Mouse (Mus musculus) G1E (cell line): ENCODE measurements around the gene St8sia2. TPM values are rescaled to one million over a fixed set of nuclear protein-coding genes. Genes with fewer than 3 reads are reported as not detected.

Source experiments
- ATAC-seq: 2 replicates; pipeline ENCODE4 v1.8.0; 2016; ENCODE audit warnings: mild to moderate bottlenecking; ENCODE audit not compliant: insufficient number of reproducible peaks, poor library complexity, low FRiP score, severe bottlenecking; ENCODE audit errors: extremely low read depth
- DNase-seq: peaks from one replicate; pipeline ENCODE4 v3.0.0; 2012; ENCODE audit warnings: low spot score
- H3K27me3 ChIP-seq: 2 replicates; pipeline ENCODE4 v1.6.1; 2012; ENCODE audit warnings: mild to moderate bottlenecking, low read length, inconsistent platforms; ENCODE audit not compliant: insufficient read depth
- H3K36me3 ChIP-seq: replicated peaks from 2 replicates; pipeline ENCODE3; 2012; ENCODE audit warnings: mild to moderate bottlenecking, inconsistent platforms
- H3K4me1 ChIP-seq: 2 replicates; pipeline ENCODE4 v1.6.1; 2012; ENCODE audit warnings: low read depth, low read length, inconsistent platforms, mixed read lengths; ENCODE audit not compliant: insufficient read depth
- H3K4me3 ChIP-seq: 2 replicates; pipeline ENCODE4 v1.5.1; 2012; ENCODE audit warnings: low read depth, mild to moderate bottlenecking, inconsistent platforms, low read length, moderate library complexity, mixed read lengths
- H3K9me3 ChIP-seq: replicated peaks from 2 replicates; pipeline ENCODE4 v1.6.1; 2012; ENCODE audit warnings: inconsistent platforms
- CTCF ChIP-seq: IDR thresholded peaks from 2 replicates; pipeline ENCODE4 v1.5.1; 2012; ENCODE audit warnings: low read depth, low read length, inconsistent platforms, mixed read lengths
- GATA1 ChIP-seq: IDR thresholded peaks from 2 replicates; pipeline ENCODE4 v1.6.1; 2012; ENCODE audit warnings: borderline replicate concordance, low read length, inconsistent platforms, mixed read lengths
- GATA2 ChIP-seq: IDR thresholded peaks from 2 replicates; pipeline ENCODE4 v1.6.1; 2012; ENCODE audit warnings: low read depth, low read length, inconsistent platforms, borderline replicate concordance
- POLR2AphosphoS5 ChIP-seq: IDR thresholded peaks from 2 replicates; pipeline ENCODE4 v1.6.1; 2012; ENCODE audit warnings: low read depth, low read length, inconsistent platforms; ENCODE audit not compliant: insufficient replicate concordance
- TAL1 ChIP-seq: conservative IDR thresholded peaks from 2 replicates; pipeline ENCODE4 v1.6.1; 2012; ENCODE audit warnings: low read depth, low read length, inconsistent platforms, mixed read lengths
- polyA plus RNA-seq: library from polyadenylated mRNA; stranded (reverse); fragments of >175 nt; gene quantifications from 2 replicates; pipeline ENCODE4 v1.2.3, GENCODE M21; 2012
- total RNA-seq, 2 experiments: library from RNA; stranded (forward) in 1 of 2; stranded (reverse) in 1 of 2; fragments of 200-1000 nt in 1 of 2; fragments of >200 nt in 1 of 2; fragmentation: Nextera tagmentation in 1 of 2; gene quantifications; 2 replicates each; pipeline ENCODE4 v1.2.3; 2014 to 2017

Gene St8sia2
- total and polyA plus RNA-seq, 3 experiments, result 0.16 TPM; not detected in 2

- H3K27me3 ChIP-seq, result no peaks in the 10 kb centered on the region
- no peak for ATAC-seq
- H3K4me1 ChIP-seq, result no peaks in the 10 kb centered on the region
- no peak overlapping the region for H3K4me3 ChIP-seq
- TF ChIP-seq GATA1, result no peak
- no peak for TF ChIP-seq TAL1
- no peak for TF ChIP-seq CTCF
- TF ChIP-seq GATA2, result no peak
- TF ChIP-seq POLR2AphosphoS5, result no peak
- H3K36me3 ChIP-seq, result no peaks in the 10 kb centered on the region
- DNase-seq, result no peak
- H3K9me3 ChIP-seq, result peaks cover 48% of the 10 kb centered on the region
Measured at GRCm38 (mm10) chr7:73953131-73953530, 60.4 kb downstream of the St8sia2 start.

- ATAC-seq, result no peak
- no peak for DNase-seq
- H3K4me1 ChIP-seq, result no peaks in the 10 kb centered on the region
- H3K4me3 ChIP-seq, result no peak overlapping the region
- peaks cover 45% of the 10 kb centered on the region for H3K9me3 ChIP-seq
- no peaks in the 10 kb centered on the region for H3K36me3 ChIP-seq
- TF ChIP-seq CTCF (no peak), GATA1 (no peak)
- no peaks in the 10 kb centered on the region for H3K27me3 ChIP-seq
Measured at GRCm38 (mm10) chr7:73941640-73942039, 71.8 kb downstream of the St8sia2 start.

- Histone ChIP-seq H3K4me3 (no peak overlapping the region), H3K4me1 (no peaks in the 10 kb centered on the region), H3K36me3 (no peaks in the 10 kb centered on the region), H3K27me3 (no peaks in the 10 kb centered on the region), H3K9me3 (peaks cover 45% of the 10 kb centered on the region)
- ATAC-seq (no peak), DNase-seq (no peak)
- TF ChIP-seq GATA2 (no peak), GATA1 (no peak), TAL1 (no peak), CTCF (no peak), POLR2AphosphoS5 (no peak)
Measured at GRCm38 (mm10) chr7:73939236-73939635, 74.3 kb downstream of the St8sia2 start.

GRCm38 (mm10) chr7:73938046-73938810 lies 75.3 kb downstream of the St8sia2 start:
- Histone ChIP-seq H3K4me1 (no peaks in the 10 kb centered on the region), H3K4me3 (no peak overlapping the region), H3K9me3 (peaks cover 44% of the 10 kb centered on the region), H3K27me3 (no peaks in the 10 kb centered on the region), H3K36me3 (no peaks in the 10 kb centered on the region)
- DNase-seq, result no peak
- TF ChIP-seq GATA1, result no peak
- TF ChIP-seq GATA2, result no peak
- no peak for TF ChIP-seq POLR2AphosphoS5
- TF ChIP-seq TAL1, result no peak
- no peak for TF ChIP-seq CTCF
- no peak for ATAC-seq

GRCm38 (mm10) chr7:73936119-73936518 lies 77.4 kb downstream of the St8sia2 start:
- Histone ChIP-seq H3K27me3 (no peaks in the 10 kb centered on the region), H3K4me1 (no peaks in the 10 kb centered on the region), H3K9me3 (peaks cover 37% of the 10 kb centered on the region), H3K4me3 (no peak overlapping the region), H3K36me3 (no peaks in the 10 kb centered on the region)
- ATAC-seq (no peak), DNase-seq (no peak)
- no peak for TF ChIP-seq CTCF
- TF ChIP-seq POLR2AphosphoS5, result no peak
- no peak for TF ChIP-seq TAL1

- Histone ChIP-seq H3K4me1 (no peaks in the 10 kb centered on the region), H3K27me3 (no peaks in the 10 kb centered on the region), H3K36me3 (no peaks in the 10 kb centered on the region), H3K9me3 (peaks cover 35% of the 10 kb centered on the region), H3K4me3 (no peak overlapping the region)
- no peak for ATAC-seq
- no peak for DNase-seq
- TF ChIP-seq GATA1 (no peak), CTCF (no peak), GATA2 (no peak), POLR2AphosphoS5 (no peak), TAL1 (no peak)
Measured at GRCm38 (mm10) chr7:73935703-73936102, 77.8 kb downstream of the St8sia2 start.
